In the genomic region with DNA sequence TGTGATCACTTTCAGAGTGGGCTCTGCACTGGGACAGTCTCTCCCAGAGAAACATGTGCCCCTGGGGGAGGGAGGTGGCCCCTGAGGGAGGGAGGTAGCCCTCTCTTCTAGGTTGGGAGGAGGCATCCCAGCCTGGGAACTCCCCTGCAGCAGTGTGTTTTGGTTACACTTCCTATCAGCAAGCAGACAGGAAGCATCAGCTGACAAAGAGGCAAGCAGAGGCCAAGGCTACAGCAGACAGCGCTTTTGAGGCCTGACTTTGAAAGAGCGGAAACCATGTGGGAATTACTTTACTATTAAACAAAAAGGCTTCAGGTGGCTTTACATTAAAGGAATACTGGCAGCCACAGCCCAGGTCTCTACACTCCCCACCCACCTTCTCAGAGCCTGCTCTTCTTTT, we compare ENCODE assay signal across 8 mouse cellular contexts.
DNase-seq lines count a peak whose midpoint lies in the region; ATAC-seq lines count a peak whose summit lies in the region.

No protein-coding gene starts in this region.

- no peak overlapping the region for H3K4me2 ChIP-seq in heart, embryonic 16.5 days (ENCODE audit: low read depth, low read length)
- H3K4me2 ChIP-seq in limb, embryonic 15.5 days = no peak overlapping the region

- no peak overlapping the region for H3K9ac ChIP-seq in heart, embryonic 16.5 days (ENCODE audit: low read length)
- H3K9ac ChIP-seq in limb, embryonic 15.5 days = no peak overlapping the region

- peak; percentile 88 for ATAC-seq in heart, embryonic 16.5 days (replicated peaks; ENCODE audit: extremely low read depth, insufficient read depth, low FRiP score)
- no peak for ATAC-seq in limb, embryonic 15.5 days (ENCODE audit: insufficient number of reproducible peaks, low FRiP score, low TSS enrichment, low read depth)
- ATAC-seq in erythroblast, adult 5-6 weeks (replicated peaks; ENCODE audit: low FRiP score, poor library complexity, severe bottlenecking) = no peak

- H3K4me1 ChIP-seq in heart, embryonic 16.5 days (ENCODE audit: control insufficient read depth, insufficient read depth, low read length) = peaks cover 4% of the 10 kb centered on the region; the same call in 1 of the 2 replicates
- H3K4me1 ChIP-seq in limb, embryonic 15.5 days = peaks cover 4% of the 10 kb centered on the region

- H3K4me3 ChIP-seq in heart, embryonic 16.5 days (ENCODE audit: low read length) = no peak overlapping the region
- H3K4me3 ChIP-seq in limb, embryonic 15.5 days = no peak overlapping the region

- 33% methylated on average over 2 of the region's 2 CpGs for WGBS in heart, embryonic 16.5 days
- 33% methylated on average over 2 of the region's 2 CpGs for WGBS in limb, embryonic 15.5 days

- H3K27ac ChIP-seq in heart, embryonic 16.5 days (ENCODE audit: low read length) = peak overlapping the region; percentile 58; the same call in 1 of the 2 replicates
- peak overlapping the region; percentile 17; the same call in 1 of the 2 replicates for H3K27ac ChIP-seq in limb, embryonic 15.5 days

- H3K9me3 ChIP-seq in heart, embryonic 16.5 days (replicated peaks; ENCODE audit: control insufficient read depth, low read length) = no peaks in the 10 kb centered on the region
- no peaks in the 10 kb centered on the region for H3K9me3 ChIP-seq in limb, embryonic 15.5 days

- intact Hi-C loops in left cerebral cortex, postnatal 14 days (cut with DNase I) = no loop called here

- no peaks in the 10 kb centered on the region for H3K27me3 ChIP-seq in heart, embryonic 16.5 days (ENCODE audit: control insufficient read depth, insufficient read depth, low read length)
- no peaks in the 10 kb centered on the region for H3K27me3 ChIP-seq in limb, embryonic 15.5 days

- H3K36me3 ChIP-seq in heart, embryonic 16.5 days (ENCODE audit: control insufficient read depth, insufficient read depth) = no peaks in the 10 kb centered on the region
- no peaks in the 10 kb centered on the region for H3K36me3 ChIP-seq in limb, embryonic 15.5 days

- DNase-seq in CD4-positive, CD25-positive, alpha-beta regulatory T cell, adult 2 months (ENCODE audit: low read depth, low spot score) = peak; percentile 81
- peak; percentile 39 to 45 for DNase-seq in adrenal gland, postnatal 36 days
- DNase-seq in skeletal muscle tissue, adult 2 months (ENCODE audit: low read depth, low spot score) = peak; percentile 25
- no peak for DNase-seq in urinary bladder, adult 2 months (ENCODE audit: low spot score)
- DNase-seq in left cerebral cortex, postnatal 14 days (ENCODE audit: low spot score in 2 of 2) = no peak

Comparison
In these comparisons a context has a peak if more than half of its experiments do, and no peak if none do; other contexts are left out.
1. DNase-seq: peak in CD4-positive, CD25-positive, alpha-beta regulatory T cell, adult 2 months (single experiment), adrenal gland, postnatal 36 days (2 of 2) and skeletal muscle tissue, adult 2 months (single experiment); none in urinary bladder, adult 2 months (single experiment) and left cerebral cortex, postnatal 14 days (0 of 2).